Mouse (Mus musculus): ENCODE data around the gene Nfe2l2. TPM values are rescaled to one million over a fixed set of nuclear protein-coding genes. Genes with fewer than 3 reads are reported as not detected.

The Nfe2l2 gene
- polyA plus RNA-seq, 1 experiment from 2014 or later = 31.3 TPM

GRCm38 (mm10) chr2:75682978-75683709 lies 21.3 kb downstream of the Nfe2l2 start:
- Histone ChIP-seq H3K4me2 (no peak overlapping the region), H3K27ac (peak overlapping the region; percentile 66), H3K4me1 (replicated peaks) (peaks cover 43% of the 10 kb centered on the region), H3K9me3 (no peaks in the 10 kb centered on the region), H3K36me3 (peaks cover 11% of the 10 kb centered on the region; the same call in 1 of the 2 replicates), H3K27me3 (no peaks in the 10 kb centered on the region), H3K4me3 (replicated peaks) (no peak overlapping the region), H3K9ac (replicated peaks) (no peak overlapping the region)
- 76% methylated on average over 15 of the region's 15 CpGs for WGBS
- no peak for ATAC-seq (ENCODE audit: insufficient number of reproducible peaks, insufficient read depth, low FRiP score, low TSS enrichment, low read depth)

- peak; percentile 72 for ATAC-seq (ENCODE audit: insufficient number of reproducible peaks, insufficient read depth, low FRiP score, low TSS enrichment, low read depth)
Measured at GRCm38 (mm10) chr2:75681439-75681838, 23.0 kb downstream of the Nfe2l2 start.

GRCm38 (mm10) chr2:75679947-75680346 lies 24.5 kb downstream of the Nfe2l2 start:
- H3K9ac ChIP-seq (replicated peaks) = no peak overlapping the region
- no peaks in the 10 kb centered on the region for H3K27me3 ChIP-seq
- H3K27ac ChIP-seq = no peak overlapping the region
- H3K4me2 ChIP-seq = no peak overlapping the region
- no peaks in the 10 kb centered on the region for H3K9me3 ChIP-seq
- peaks cover 34% of the 10 kb centered on the region for H3K4me1 ChIP-seq (replicated peaks)
- no peak for ATAC-seq (ENCODE audit: insufficient number of reproducible peaks, insufficient read depth, low FRiP score, low TSS enrichment, low read depth)
- peaks cover 35% of the 10 kb centered on the region for H3K36me3 ChIP-seq
- H3K4me3 ChIP-seq (replicated peaks) = no peak overlapping the region
- 91% methylated on average over 8 of the region's 8 CpGs for WGBS

More at GRCm38 (mm10) chr2:75681439-75681838, 23.0 kb downstream of the Nfe2l2 start:
- H3K9ac ChIP-seq (replicated peaks) = no peak overlapping the region
- peak overlapping the region; percentile 30; the same call in 1 of the 2 replicates for H3K4me2 ChIP-seq
- H3K4me1 ChIP-seq (replicated peaks) = peaks cover 43% of the 10 kb centered on the region
- no peak overlapping the region for H3K4me3 ChIP-seq (replicated peaks)
- H3K27me3 ChIP-seq = no peaks in the 10 kb centered on the region
- H3K27ac ChIP-seq = peak overlapping the region; percentile 84
- WGBS = 31% methylated on average over 7 of the region's 7 CpGs
- peaks cover 25% of the 10 kb centered on the region for H3K36me3 ChIP-seq
- no peaks in the 10 kb centered on the region for H3K9me3 ChIP-seq

GRCm38 (mm10) chr2:75676567-75676966 lies 27.9 kb downstream of the Nfe2l2 start:
- H3K9ac ChIP-seq (replicated peaks) = no peak overlapping the region
- no peak overlapping the region for H3K27ac ChIP-seq
- peaks cover 48% of the 10 kb centered on the region for H3K36me3 ChIP-seq
- H3K4me2 ChIP-seq = no peak overlapping the region
- H3K4me1 ChIP-seq (replicated peaks) = peaks cover 11% of the 10 kb centered on the region
- no peaks in the 10 kb centered on the region for H3K27me3 ChIP-seq
- no peak overlapping the region for H3K4me3 ChIP-seq (replicated peaks)
- no peak for ATAC-seq (ENCODE audit: insufficient number of reproducible peaks, insufficient read depth, low FRiP score, low TSS enrichment, low read depth)
- H3K9me3 ChIP-seq = no peaks in the 10 kb centered on the region
- 89% methylated on average over 14 of the region's 14 CpGs for WGBS

- WGBS = 76% methylated on average over 3 of the region's 3 CpGs
- H3K4me1 ChIP-seq (replicated peaks) = no peaks in the 10 kb centered on the region
- H3K27ac ChIP-seq = no peak overlapping the region
- no peak overlapping the region for H3K9ac ChIP-seq (replicated peaks)
- H3K36me3 ChIP-seq = peaks cover 35% of the 10 kb centered on the region
- no peak for ATAC-seq (ENCODE audit: insufficient number of reproducible peaks, insufficient read depth, low FRiP score, low TSS enrichment, low read depth)
- H3K27me3 ChIP-seq = no peaks in the 10 kb centered on the region
- no peak overlapping the region for H3K4me2 ChIP-seq
- no peaks in the 10 kb centered on the region for H3K9me3 ChIP-seq
- no peak overlapping the region for H3K4me3 ChIP-seq (replicated peaks)
Measured at GRCm38 (mm10) chr2:75672561-75672960, 31.9 kb downstream of the Nfe2l2 start.

- Histone ChIP-seq H3K4me3 (replicated peaks) (no peak overlapping the region), H3K27ac (no peak overlapping the region), H3K9me3 (no peaks in the 10 kb centered on the region), H3K4me1 (replicated peaks) (no peaks in the 10 kb centered on the region), H3K4me2 (no peak overlapping the region), H3K27me3 (no peaks in the 10 kb centered on the region), H3K36me3 (peaks cover 22% of the 10 kb centered on the region), H3K9ac (replicated peaks) (no peak overlapping the region)
- WGBS = 83% methylated on average over 2 of the region's 2 CpGs
- no peak for ATAC-seq (ENCODE audit: insufficient number of reproducible peaks, insufficient read depth, low FRiP score, low TSS enrichment, low read depth)
Measured at GRCm38 (mm10) chr2:75671337-75671660, 33.1 kb downstream of the Nfe2l2 start.

GRCm38 (mm10) chr2:75670446-75671336 lies 33.8 kb downstream of the Nfe2l2 start:
- Histone ChIP-seq H3K27ac (no peak overlapping the region), H3K9ac (replicated peaks) (no peak overlapping the region), H3K4me1 (replicated peaks) (no peaks in the 10 kb centered on the region), H3K4me2 (no peak overlapping the region), H3K27me3 (no peaks in the 10 kb centered on the region), H3K36me3 (peaks cover 16% of the 10 kb centered on the region), H3K9me3 (no peaks in the 10 kb centered on the region), H3K4me3 (replicated peaks) (no peak overlapping the region)
- ATAC-seq (ENCODE audit: insufficient number of reproducible peaks, insufficient read depth, low FRiP score, low TSS enrichment, low read depth) = no peak
- WGBS = 75% methylated on average over 6 of the region's 6 CpGs

GRCm38 (mm10) chr2:75669491-75670445 lies 34.7 kb downstream of the Nfe2l2 start:
- peak overlapping the region; percentile 42 for H3K27ac ChIP-seq
- 0 out of 2 replicates have a peak, but pooled peaks have one; percentile 23 for ATAC-seq (ENCODE audit: insufficient number of reproducible peaks, insufficient read depth, low FRiP score, low TSS enrichment, low read depth)
- H3K4me3 ChIP-seq (replicated peaks) = no peak overlapping the region

GRCm38 (mm10) chr2:75661106-75661505 lies 43.3 kb downstream of the Nfe2l2 start:
- H3K4me1 ChIP-seq (replicated peaks) = peaks cover 20% of the 10 kb centered on the region

More at GRCm38 (mm10) chr2:75669491-75670445, 34.7 kb downstream of the Nfe2l2 start:
- H3K27me3 ChIP-seq = no peaks in the 10 kb centered on the region
- H3K9me3 ChIP-seq = no peaks in the 10 kb centered on the region
- WGBS = 30% methylated on average over 14 of the region's 14 CpGs
- H3K9ac ChIP-seq (replicated peaks) = no peak overlapping the region
- no peaks in the 10 kb centered on the region for H3K4me1 ChIP-seq (replicated peaks)
- peaks cover 16% of the 10 kb centered on the region for H3K36me3 ChIP-seq
- no peak overlapping the region for H3K4me2 ChIP-seq

GRCm38 (mm10) chr2:75660255-75660948 lies 44.0 kb downstream of the Nfe2l2 start:
- Histone ChIP-seq H3K27ac (peak overlapping the region; percentile 98), H3K9ac (replicated peaks) (peak overlapping the region; percentile 99), H3K4me3 (replicated peaks) (peak overlapping the region; percentile 96), H3K4me2 (peak overlapping the region; percentile 91), H3K36me3 (peaks cover 44% of the 10 kb centered on the region), H3K9me3 (no peaks in the 10 kb centered on the region), H3K4me1 (replicated peaks) (peaks cover 20% of the 10 kb centered on the region), H3K27me3 (no peaks in the 10 kb centered on the region)
- no peak for ATAC-seq (ENCODE audit: insufficient number of reproducible peaks, insufficient read depth, low FRiP score, low TSS enrichment, low read depth)
- WGBS = 3% methylated on average over 15 of the region's 15 CpGs

More at GRCm38 (mm10) chr2:75661106-75661505, 43.3 kb downstream of the Nfe2l2 start:
- H3K4me2 ChIP-seq = peak overlapping the region; percentile 91
- H3K9ac ChIP-seq (replicated peaks) = peak overlapping the region; percentile 99; the same call in 1 of the 2 replicates
- peaks cover 44% of the 10 kb centered on the region for H3K36me3 ChIP-seq
- H3K4me3 ChIP-seq (replicated peaks) = peak overlapping the region; percentile 96
- WGBS = 25% methylated on average over 2 of the region's 2 CpGs
- no peaks in the 10 kb centered on the region for H3K27me3 ChIP-seq
- no peaks in the 10 kb centered on the region for H3K9me3 ChIP-seq
- H3K27ac ChIP-seq = no peak overlapping the region; the same call in 1 of the 2 replicates
- no peak for ATAC-seq (ENCODE audit: insufficient number of reproducible peaks, insufficient read depth, low FRiP score, low TSS enrichment, low read depth)

All from limb, embryonic 12.5 days (tissue).